Mouse (Mus musculus) right cerebral cortex, postnatal 14 days (tissue): ENCODE data around the gene Tdrd3.

Source experiments
- DNase-seq: peaks from one replicate; pipeline ENCODE4 v3.0.0; 2022

The Tdrd3 gene

GRCm38 (mm10) chr14:87567626-87568446, 151.4 kb downstream of the Tdrd3 start:
- DNase-seq: peak; percentile 6

- DNase-seq: peak; percentile 52
Observed at GRCm38 (mm10) chr14:87568447-87568908, 152.0 kb downstream of the Tdrd3 start.

GRCm38 (mm10) chr14:87569471-87569870, 153.0 kb downstream of the Tdrd3 start:
- no peak for DNase-seq

- DNase-seq: no peak
Observed at GRCm38 (mm10) chr14:87572453-87572852, 156.0 kb downstream of the Tdrd3 start.

GRCm38 (mm10) chr14:87582610-87583009, 166.2 kb downstream of the Tdrd3 start:
- no peak for DNase-seq
